Mouse (Mus musculus): ENCODE data around the gene Dicer1. TPM values are rescaled to one million over a fixed set of nuclear protein-coding genes. Genes with fewer than 3 reads are reported as not detected.

Gene Dicer1
- total and polyA plus RNA-seq, 3 experiments: 14.6 to 25.9 TPM; not detected in 1

DNA sequence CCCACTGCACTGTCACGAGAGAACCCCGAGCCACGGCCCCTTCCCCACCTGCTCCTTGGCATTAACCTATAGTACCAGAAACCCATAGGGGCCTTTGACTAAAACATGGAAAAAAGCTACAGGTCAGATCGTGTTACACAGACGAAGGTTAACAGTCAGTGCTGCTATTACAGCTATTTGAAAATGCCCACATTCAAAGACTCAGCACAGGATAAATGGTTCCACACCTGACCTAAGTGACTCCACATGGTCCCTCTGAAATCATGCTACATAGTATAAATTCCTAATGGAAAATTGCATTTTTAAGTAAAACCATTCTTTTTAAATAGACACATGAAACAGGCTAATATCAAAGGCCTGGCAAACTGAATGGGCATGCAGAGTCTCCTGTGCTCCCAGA lies 35.3 kb downstream of the Dicer1 start:
- H3K36me3 ChIP-seq (ENCODE audit: control insufficient read depth in 1 of 2, insufficient read depth in 2 of 2, low read length in 2 of 2): peaks cover 0 to 8% of the 10 kb centered on the region in 2 experiments; a peak in 2 of 4 replicates
- no peaks in the 10 kb centered on the region for H3K27me3 ChIP-seq (ENCODE audit: control insufficient read depth in 1 of 2, insufficient read depth in 2 of 2, low read length in 2 of 2)
- DNase-seq (ENCODE audit: low read depth, low spot score): no peak
- TF ChIP-seq TBP (IDR thresholded peaks at IDR 0.05; ENCODE audit: low read depth, low read length) (no peak), USF2 (IDR thresholded peaks at IDR 0.05; ENCODE audit: borderline replicate concordance in 1 of 2, insufficient read depth in 1 of 2, low read depth in 1 of 2, low read length in 2 of 2) (no peak), SMC3 (IDR thresholded peaks at IDR 0.05; ENCODE audit: low read depth, low read length) (no peak), EP300 (IDR thresholded peaks at IDR 0.05; ENCODE audit: low read depth in 1 of 2, low read length in 2 of 2) (no peak), CTCF (IDR thresholded peaks at IDR 0.05 in 2 of 3, conservative IDR thresholded peaks at IDR 0.05 in 1 of 3; ENCODE audit: control insufficient read depth in 1 of 3, insufficient read depth in 1 of 3, low read depth in 2 of 3, low read length in 3 of 3, poor library complexity in 1 of 3, severe bottlenecking in 1 of 3) (no peak), CHD1 (IDR thresholded peaks at IDR 0.05; ENCODE audit: low read depth, low read length) (no peak), TCF12 (IDR thresholded peaks at IDR 0.05; ENCODE audit: low read depth, low read length) (no peak), MYC (IDR thresholded peaks at IDR 0.05; ENCODE audit: low read depth, low read length) (no peak), POLR2AphosphoS5 (IDR thresholded peaks at IDR 0.05; ENCODE audit: borderline replicate concordance, low read depth, low read length) (no peak), ZMIZ1 (IDR thresholded peaks at IDR 0.05; ENCODE audit: low read depth, low read length) (no peak), SIN3A (IDR thresholded peaks at IDR 0.05; ENCODE audit: low read length) (no peak), USF1 (IDR thresholded peaks at IDR 0.05; ENCODE audit: low read depth, low read length) (no peak), MAZ (IDR thresholded peaks at IDR 0.05; ENCODE audit: low read depth, low read length) (no peak)
- no peak overlapping the region for H3K9ac ChIP-seq (ENCODE audit: control insufficient read depth, low read depth, low read length, poor library complexity, severe bottlenecking)
- H3K4me1 ChIP-seq (ENCODE audit: control insufficient read depth in 1 of 2, insufficient read depth in 2 of 2, low read length in 2 of 2): no peaks in the 10 kb centered on the region
- no peak overlapping the region for H3K4me3 ChIP-seq (ENCODE audit: control insufficient read depth in 1 of 2, insufficient read depth in 1 of 2, low read depth in 2 of 2, low read length in 2 of 2)
- peaks cover 2% of the 10 kb centered on the region; the same call in 1 of the 2 replicates for H3K79me2 ChIP-seq (ENCODE audit: control insufficient read depth, insufficient read depth, low read length, poor library complexity)
- H3K27ac ChIP-seq (ENCODE audit: control insufficient read depth, low read depth, low read length): no peak overlapping the region
- H3K9me3 ChIP-seq (replicated peaks; ENCODE audit: insufficient read depth, low read length): no peaks in the 10 kb centered on the region

DNA sequence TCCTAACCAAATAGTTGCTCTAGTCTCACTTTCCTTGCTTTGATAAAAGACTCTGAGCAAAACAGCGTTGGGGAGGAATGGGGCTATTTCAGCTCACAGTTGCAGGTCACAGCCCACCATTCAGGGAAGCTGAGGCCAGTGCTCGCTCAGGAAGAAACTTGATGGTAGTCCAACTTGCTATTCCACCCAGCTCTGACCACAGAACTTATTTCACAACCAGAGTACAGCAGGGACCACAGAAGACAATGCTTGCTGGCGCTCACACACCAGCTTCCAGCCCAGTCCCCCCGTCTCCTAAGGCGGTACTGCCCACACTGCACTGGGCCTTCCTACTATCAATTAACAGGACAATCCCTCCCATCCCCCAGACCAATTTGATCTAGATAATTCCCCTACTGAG lies 36.3 kb downstream of the Dicer1 start:
- TF ChIP-seq JUND (IDR thresholded peaks at IDR 0.05; ENCODE audit: low read depth, low read length) (no peak), GATA1 (IDR thresholded peaks at IDR 0.05; ENCODE audit: low read depth, low read length) (no peak), GABPA (IDR thresholded peaks at IDR 0.05; ENCODE audit: low read depth, low read length) (no peak), ZKSCAN1 (IDR thresholded peaks at IDR 0.05; ENCODE audit: low read depth, low read length) (no peak), POLR2A (IDR thresholded peaks at IDR 0.05; ENCODE audit: control insufficient read depth in 1 of 2, insufficient read depth in 1 of 2, low read depth in 1 of 2, low read length in 2 of 2, poor library complexity in 1 of 2) (no peak), USF2 (IDR thresholded peaks at IDR 0.05; ENCODE audit: borderline replicate concordance in 1 of 2, insufficient read depth in 1 of 2, low read depth in 1 of 2, low read length in 2 of 2) (no peak), BHLHE40 (IDR thresholded peaks at IDR 0.05; ENCODE audit: borderline replicate concordance, low read depth, low read length) (no peak), ZC3H11A (IDR thresholded peaks at IDR 0.05; ENCODE audit: low read depth, low read length) (no peak), MYB (IDR thresholded peaks at IDR 0.05; ENCODE audit: low read depth, low read length) (no peak), TCF12 (IDR thresholded peaks at IDR 0.05; ENCODE audit: low read depth, low read length) (no peak), RAD21 (IDR thresholded peaks at IDR 0.05; ENCODE audit: low read depth, low read length) (no peak), MAFK (IDR thresholded peaks at IDR 0.05; ENCODE audit: borderline replicate concordance, low read depth, low read length) (no peak), POLR2AphosphoS2 (IDR thresholded peaks at IDR 0.05; ENCODE audit: low read length) (no peak), MYC (IDR thresholded peaks at IDR 0.05; ENCODE audit: low read depth, low read length) (no peak), USF1 (IDR thresholded peaks at IDR 0.05; ENCODE audit: low read depth, low read length) (no peak), ZNF384 (IDR thresholded peaks at IDR 0.05; ENCODE audit: low read depth, low read length) (no peak), TAL1 (IDR thresholded peaks at IDR 0.05; ENCODE audit: low read length) (no peak), CHD2 (IDR thresholded peaks at IDR 0.05; ENCODE audit: low read length) (no peak), MAX (IDR thresholded peaks at IDR 0.05; ENCODE audit: low read length) (no peak)
- Histone ChIP-seq H3K9me3 (replicated peaks; ENCODE audit: insufficient read depth, low read length) (no peaks in the 10 kb centered on the region), H3K27me3 (ENCODE audit: control insufficient read depth in 1 of 2, insufficient read depth in 2 of 2, low read length in 2 of 2) (no peaks in the 10 kb centered on the region), H3K79me2 (ENCODE audit: control insufficient read depth, insufficient read depth, low read length, poor library complexity) (peaks cover 2% of the 10 kb centered on the region; the same call in 1 of the 2 replicates), H3K4me1 (ENCODE audit: control insufficient read depth in 1 of 2, insufficient read depth in 2 of 2, low read length in 2 of 2) (no peaks in the 10 kb centered on the region), H3K36me3 (ENCODE audit: control insufficient read depth in 1 of 2, insufficient read depth in 2 of 2, low read length in 2 of 2) (peaks cover 0 to 8% of the 10 kb centered on the region in 2 experiments; a peak in 2 of 4 replicates), H3K4me3 (ENCODE audit: control insufficient read depth in 1 of 2, insufficient read depth in 1 of 2, low read depth in 2 of 2, low read length in 2 of 2) (no peak overlapping the region), H3K27ac (ENCODE audit: control insufficient read depth, low read depth, low read length) (no peak overlapping the region), H3K9ac (ENCODE audit: control insufficient read depth, low read depth, low read length, poor library complexity, severe bottlenecking) (no peak overlapping the region)
- DNase-seq (ENCODE audit: low read depth, low spot score): no peak

Data from MEL (cell line).